Mouse (Mus musculus) splenic B cell, adult 2 months (primary cell): ENCODE measurements at regions not wholly inside any gene's neighbourhood (a gene's known extent, or its start where the extent isn't known, plus 50 kb on each side); places are given as distances from the start of the nearest gene placed in this dataset.
A peak's percentile ranks its signal among the peaks of the same experiment; 100 is the strongest.

Experiments
- DNase-seq: peaks from one replicate; pipeline ENCODE4 v3.0.0-alpha.2; 2011; ENCODE audit warnings: low read depth, low spot score
- H3K27me3 ChIP-seq: 2 replicates; pipeline ENCODE4 v1.6.1; 2012; ENCODE audit warnings: mild to moderate bottlenecking, low read length, moderate library complexity, mixed read lengths; ENCODE audit not compliant: control insufficient read depth, poor library complexity, insufficient read depth, severe bottlenecking
- H3K36me3 ChIP-seq: 2 replicates; pipeline ENCODE4 v1.6.1; 2012; ENCODE audit warnings: mild to moderate bottlenecking, low read length, moderate library complexity, mixed read lengths; ENCODE audit not compliant: control insufficient read depth, poor library complexity, insufficient read depth, severe bottlenecking

GRCm38 (mm10) chr4:131356316-131356715, 412.1 kb downstream of the Matn1 start:
- H3K36me3 ChIP-seq, result no peaks in the 10 kb centered on the region
- DNase-seq, result no peak
- H3K27me3 ChIP-seq, result no peaks in the 10 kb centered on the region

GRCm38 (mm10) chr4:131363030-131363429, 418.8 kb downstream of the Matn1 start:
- Histone ChIP-seq H3K27me3 (no peaks in the 10 kb centered on the region), H3K36me3 (no peaks in the 10 kb centered on the region)
- no peak for DNase-seq

- no peaks in the 10 kb centered on the region for H3K36me3 ChIP-seq
- peak; percentile 29 for DNase-seq
- no peaks in the 10 kb centered on the region for H3K27me3 ChIP-seq
These were observed 420.6 kb downstream of the Matn1 start for GRCm38 (mm10) chr4:131364671-131365252.

DNA sequence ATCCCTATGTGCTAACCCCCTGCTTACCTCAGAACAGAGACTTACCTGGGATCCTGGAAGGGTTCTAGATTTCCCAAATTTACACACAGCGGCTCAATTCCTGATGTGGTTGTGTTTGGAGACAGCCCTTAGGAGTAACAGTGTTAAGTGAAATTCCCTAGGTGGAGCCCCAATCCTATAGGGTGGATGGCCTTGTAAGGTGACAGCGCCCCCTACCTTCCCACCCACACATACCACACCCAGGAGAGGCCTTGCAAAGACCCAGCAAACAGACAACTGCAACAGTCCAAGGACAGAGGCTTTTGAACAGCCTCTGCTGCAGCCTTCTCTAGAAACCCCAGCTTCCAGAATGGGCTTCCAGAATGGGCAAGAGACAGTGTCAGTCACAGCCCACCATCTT, 421.8 kb downstream of the Matn1 start:
- Histone ChIP-seq H3K36me3 (no peaks in the 10 kb centered on the region), H3K27me3 (no peaks in the 10 kb centered on the region)
- no peak for DNase-seq

- H3K27me3 ChIP-seq, result no peaks in the 10 kb centered on the region
- no peak for DNase-seq
- no peaks in the 10 kb centered on the region for H3K36me3 ChIP-seq
These were observed 422.5 kb downstream of the Matn1 start for GRCm38 (mm10) chr4:131366656-131367055.

DNA sequence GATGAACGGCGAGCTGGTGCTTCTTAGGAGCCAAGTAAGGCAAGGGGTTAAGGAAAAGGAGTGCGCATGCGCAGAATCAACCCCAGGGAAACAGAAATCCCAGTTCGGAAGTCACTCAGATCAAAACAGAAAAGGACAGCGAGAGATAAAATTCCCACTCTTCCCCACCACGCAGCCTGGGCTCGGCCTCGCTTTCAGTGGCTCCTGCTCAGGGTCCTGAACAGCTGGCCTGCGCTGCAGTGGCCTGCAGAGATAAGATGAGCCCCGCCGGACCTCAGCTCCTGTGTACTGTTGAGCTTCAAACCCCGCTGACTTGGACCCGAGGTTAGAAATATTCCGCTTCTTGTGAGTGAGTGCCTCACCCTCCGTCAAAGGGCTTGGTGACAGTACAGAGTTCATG, 428.3 kb downstream of the Matn1 start:
- DNase-seq, result no peak
- no peaks in the 10 kb centered on the region for H3K27me3 ChIP-seq
- H3K36me3 ChIP-seq, result no peaks in the 10 kb centered on the region

DNA sequence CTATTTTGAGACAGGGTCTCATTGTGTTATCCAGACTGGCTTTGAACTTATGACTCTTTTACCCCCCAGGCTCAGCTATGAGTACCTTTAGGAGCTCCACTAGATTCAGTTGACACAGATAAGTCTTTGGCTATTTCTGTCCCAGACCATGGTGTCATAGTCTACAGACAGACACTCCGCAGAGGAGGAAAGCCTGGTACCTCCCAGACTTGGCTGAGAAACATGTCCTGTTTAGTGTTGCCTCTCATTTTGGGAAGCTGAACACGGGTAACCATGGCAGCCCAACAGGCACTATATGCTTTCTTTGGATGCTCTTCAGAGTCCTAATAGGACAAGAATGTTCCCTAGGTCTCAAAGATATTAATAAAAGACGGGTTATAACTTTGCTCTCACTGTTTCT, 429.0 kb downstream of the Matn1 start:
- no peaks in the 10 kb centered on the region for H3K27me3 ChIP-seq
- H3K36me3 ChIP-seq, result no peaks in the 10 kb centered on the region
- no peak for DNase-seq

GRCm38 (mm10) chr4:131374527-131375290, 430.5 kb downstream of the Matn1 start:
- DNase-seq, result no peak
- H3K36me3 ChIP-seq, result no peaks in the 10 kb centered on the region
- H3K27me3 ChIP-seq, result no peaks in the 10 kb centered on the region

DNA sequence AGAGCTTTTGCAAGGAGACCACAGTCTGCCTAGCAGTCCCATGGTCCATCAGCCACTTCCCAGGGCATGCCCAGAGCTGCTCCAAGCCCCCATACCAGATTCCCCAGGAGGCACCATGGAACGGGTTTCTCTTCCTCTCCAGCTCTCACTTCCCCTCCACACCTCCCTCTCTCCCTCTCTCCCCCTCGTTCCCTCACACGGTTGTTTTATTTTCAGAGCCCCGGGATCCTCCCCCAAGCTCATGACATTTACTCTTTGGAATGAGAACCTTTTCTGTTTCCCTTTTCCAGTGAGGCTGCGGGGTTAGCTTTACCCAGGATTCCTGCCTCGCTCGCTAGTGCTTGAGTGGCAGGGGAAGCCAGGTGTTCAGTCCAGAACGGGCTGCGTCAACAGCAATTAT, 436.9 kb downstream of the Matn1 start:
- Histone ChIP-seq H3K36me3 (no peaks in the 10 kb centered on the region), H3K27me3 (no peaks in the 10 kb centered on the region)
- DNase-seq, result no peak

DNA sequence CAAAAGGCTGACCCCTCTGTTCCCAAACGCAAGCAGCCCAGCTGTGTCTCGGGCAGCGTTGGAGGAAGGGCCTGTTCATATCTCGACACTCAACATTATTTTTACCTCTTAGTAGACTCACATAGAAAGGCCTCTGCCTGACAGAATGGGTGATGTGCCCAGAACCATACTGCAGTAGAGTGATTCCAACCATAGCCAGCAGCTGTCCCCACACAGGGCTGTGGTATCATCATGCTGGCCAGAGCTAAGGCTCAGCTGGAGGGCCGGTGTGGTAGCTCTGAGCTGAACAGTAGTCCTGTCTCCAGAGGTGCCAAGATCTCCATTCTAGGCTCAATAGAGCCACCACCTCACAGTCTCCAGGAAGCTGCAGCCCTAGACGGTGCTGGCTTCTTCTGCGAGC, 437.3 kb downstream of the Matn1 start:
- H3K27me3 ChIP-seq, result no peaks in the 10 kb centered on the region
- no peaks in the 10 kb centered on the region for H3K36me3 ChIP-seq
- DNase-seq, result no peak

- no peak for DNase-seq
- Histone ChIP-seq H3K27me3 (no peaks in the 10 kb centered on the region), H3K36me3 (no peaks in the 10 kb centered on the region)
These were observed 439.7 kb downstream of the Matn1 start for GRCm38 (mm10) chr4:131383862-131384261.

- no peak for DNase-seq
- H3K36me3 ChIP-seq, result no peaks in the 10 kb centered on the region
- H3K27me3 ChIP-seq, result no peaks in the 10 kb centered on the region
These were observed 442.8 kb downstream of the Matn1 start for GRCm38 (mm10) chr4:131386961-131387360.

DNA sequence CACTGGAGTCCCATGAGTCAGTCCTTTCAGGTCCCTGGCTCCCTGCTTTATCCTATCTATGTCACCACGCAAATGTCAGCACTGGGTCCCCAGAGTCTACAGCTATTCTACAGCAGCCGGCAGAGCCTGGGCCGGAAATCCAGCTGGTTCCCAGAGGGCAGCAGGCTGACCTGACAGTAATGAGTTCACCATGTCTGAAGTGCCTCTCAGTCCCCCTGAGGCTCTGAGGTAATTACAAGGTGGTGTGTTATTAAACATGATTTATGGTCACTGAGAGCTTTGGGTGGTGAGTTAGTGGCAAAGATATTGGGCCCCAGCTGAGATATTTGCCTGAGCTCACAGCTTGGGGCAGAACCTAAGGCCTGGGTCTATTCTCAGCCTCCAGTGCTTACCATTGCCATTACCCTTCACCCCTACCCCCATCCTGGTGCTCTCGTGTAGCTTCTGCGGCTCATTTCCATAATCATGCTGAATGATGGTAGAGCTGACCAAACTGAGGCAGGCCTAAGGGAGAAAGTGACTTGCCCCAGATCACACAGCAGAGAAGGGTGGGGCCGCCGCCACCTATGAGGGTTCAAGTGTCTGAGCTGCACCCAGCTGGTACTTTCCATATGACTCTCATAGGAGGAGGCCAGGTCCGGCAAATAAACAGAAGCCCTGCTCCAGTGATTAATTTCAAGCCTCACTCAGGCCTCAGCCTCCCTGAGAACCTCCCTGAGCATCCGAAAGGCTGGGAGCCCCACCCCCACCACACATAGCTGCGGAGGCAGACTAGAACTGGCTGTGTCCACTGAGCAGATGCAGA, 446.8 kb downstream of the Ptpru start:
- Histone ChIP-seq H3K36me3 (no peaks in the 10 kb centered on the region), H3K27me3 (no peaks in the 10 kb centered on the region)
- no peak for DNase-seq

DNA sequence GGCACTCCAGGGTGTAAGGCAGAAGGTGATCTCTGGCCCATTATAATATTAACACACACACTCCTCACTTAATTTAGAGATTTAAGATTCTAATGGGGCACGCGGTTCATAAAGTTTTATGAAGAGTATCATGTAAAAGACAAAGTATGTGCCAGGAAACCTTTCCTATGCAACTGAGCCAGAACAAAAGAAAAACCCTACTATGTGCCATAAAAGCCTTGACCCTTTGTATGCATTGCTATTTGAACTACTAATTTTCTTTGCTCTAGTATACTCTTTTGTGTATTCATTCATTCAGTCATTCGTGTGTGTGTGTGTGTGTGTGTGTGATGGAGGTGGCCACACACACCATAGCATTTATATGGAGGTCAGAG, 446.2 kb downstream of the Ptpru start:
- Histone ChIP-seq H3K36me3 (no peaks in the 10 kb centered on the region), H3K27me3 (no peaks in the 10 kb centered on the region)
- DNase-seq, result no peak

GRCm38 (mm10) chr4:131392478-131392877, 445.6 kb downstream of the Ptpru start:
- H3K27me3 ChIP-seq, result no peaks in the 10 kb centered on the region
- no peak for DNase-seq
- H3K36me3 ChIP-seq, result no peaks in the 10 kb centered on the region
